Mouse (Mus musculus) spleen, adult 2 months (tissue): ENCODE measurements around the gene Pde11a.
A peak's percentile ranks its signal among the peaks of the same experiment; 100 is the strongest.

Source experiments
- CTCF ChIP-seq: fragments of 200-500 bp; IDR thresholded peaks from 2 replicates; pipeline ENCODE4 v1.5.1; 2011; ENCODE audit warnings: mild to moderate bottlenecking, inconsistent platforms; ENCODE audit not compliant: insufficient read depth, insufficient read length, insufficient replicate concordance; ENCODE audit errors: extremely low read depth
- POLR2A ChIP-seq: fragments of 200-500 bp; IDR thresholded peaks from 2 replicates; pipeline ENCODE4 v1.6.1; 2011; ENCODE audit warnings: low read depth, low read length, inconsistent platforms

- peak; percentile 56; the same call in 1 of the 2 replicates for TF ChIP-seq CTCF
- no peak for TF ChIP-seq POLR2A
These were observed 347.6 kb downstream of the Pde11a start for GRCm38 (mm10) chr2:75990885-75991539.
